Mouse (Mus musculus): Measurements from ENCODE around the gene 5730522E02Rik. TPM values are rescaled to one million over a fixed set of nuclear protein-coding genes. Genes with fewer than 3 reads are reported as not detected.
"Not testable (repeated sequence)": the region's sequence is repeated elsewhere in the genome, so short reads cannot be mapped to it uniquely, and the experiment has no call there.

The 5730522E02Rik gene
- under 1 TPM; 0.67 to 0.84 TPM for total RNA-seq (2021)

- intact Hi-C loops (cut with DNase I) = loop anchor here (10.0 kb wide), 2 partner anchors 174 to 384 kb away; partner anchors contain the start of genes Fancl, Gm6899 and Vrk2
- DNase-seq = peak in 1 of 2 experiments; percentile 32
Measured at GRCm38 (mm10) chr11:26210582-26211180, at the start of gene 5730522E02Rik. Gene 5730522E02Rik (minus strand): TSS chr11:26210763.

- intact Hi-C loops (cut with DNase I) = no loop called here
Measured at GRCm38 (mm10) chr11:26236540-26236939, 26.0 kb upstream of the 5730522E02Rik start.

GRCm38 (mm10) chr11:26229895-26230294 is 19.3 kb upstream of the 5730522E02Rik start:
- intact Hi-C loops (cut with DNase I) = no loop called here
- no peak for DNase-seq

More at GRCm38 (mm10) chr11:26236540-26236939, 26.0 kb upstream of the 5730522E02Rik start:
- no peak for DNase-seq

GRCm38 (mm10) chr11:26213643-26214042 is 3.1 kb upstream of the 5730522E02Rik start:
- intact Hi-C loops (cut with DNase I) = loop anchor here (10.0 kb wide), 2 partner anchors 171 to 381 kb away; partner anchors contain the start of genes Fancl, Gm6899 and Vrk2
- not testable (repeated sequence) for DNase-seq

- peak; percentile 70 to 73 for DNase-seq
- intact Hi-C loops (cut with DNase I) = loop anchor here (10.0 kb wide), 2 partner anchors 175 to 385 kb away; partner anchors contain the start of genes Fancl, Gm6899 and Vrk2
Measured at GRCm38 (mm10) chr11:26209811-26210581, 567 bp downstream of the 5730522E02Rik start.

GRCm38 (mm10) chr11:26203466-26203865 is 7.1 kb downstream of the 5730522E02Rik start:
- no peak for DNase-seq
- intact Hi-C loops (cut with DNase I) = loop anchor here (2.0 to 5.0 kb wide), 2 partner anchors 289 to 581 kb away; no protein-coding TSS in a partner anchor

GRCm38 (mm10) chr11:26202842-26203241 is 7.7 kb downstream of the 5730522E02Rik start:
- intact Hi-C loops (cut with DNase I) = loop anchor here (2.0 to 5.0 kb wide), 2 partner anchors 289 to 582 kb away; no protein-coding TSS in a partner anchor
- DNase-seq = no peak

GRCm38 (mm10) chr11:26201778-26202097 is 8.8 kb downstream of the 5730522E02Rik start:
- no peak for DNase-seq
- intact Hi-C loops (cut with DNase I) = loop anchor here (2.0 to 5.0 kb wide), 3 partner anchors 291 to 759 kb away; no protein-coding TSS in a partner anchor

- intact Hi-C loops (cut with DNase I) = loop anchor here (2.0 to 5.0 kb wide), 2 partner anchors 291 to 760 kb away; no protein-coding TSS in a partner anchor
- DNase-seq = peak; percentile 49 to 66
Measured at GRCm38 (mm10) chr11:26200970-26201777, 9.4 kb downstream of the 5730522E02Rik start.

GRCm38 (mm10) chr11:26195468-26195867 is 15.1 kb downstream of the 5730522E02Rik start:
- no peak for DNase-seq
- intact Hi-C loops (cut with DNase I) = no loop called here

- no peak for DNase-seq
- intact Hi-C loops (cut with DNase I) = no loop called here
Measured at GRCm38 (mm10) chr11:26187231-26187967, 23.2 kb downstream of the 5730522E02Rik start.

- intact Hi-C loops (cut with DNase I) = no loop called here
- DNase-seq = no peak
Measured at GRCm38 (mm10) chr11:26170572-26170971, 40.0 kb downstream of the 5730522E02Rik start.

- DNase-seq = no peak
- intact Hi-C loops (cut with DNase I) = no loop called here
Measured at GRCm38 (mm10) chr11:26167609-26167971, 43.0 kb downstream of the 5730522E02Rik start.

- DNase-seq = no peak
- intact Hi-C loops (cut with DNase I) = no loop called here
Measured at GRCm38 (mm10) chr11:26166966-26167608, 43.5 kb downstream of the 5730522E02Rik start.

- no peak for DNase-seq
- intact Hi-C loops (cut with DNase I) = no loop called here
Measured at GRCm38 (mm10) chr11:26164651-26165259, 45.8 kb downstream of the 5730522E02Rik start.

GRCm38 (mm10) chr11:26161354-26161753 is 49.2 kb downstream of the 5730522E02Rik start:
- intact Hi-C loops (cut with DNase I) = no loop called here
- DNase-seq = no peak

GRCm38 (mm10) chr11:26159033-26159432 is 51.5 kb downstream of the 5730522E02Rik start:
- intact Hi-C loops (cut with DNase I) = no loop called here
- DNase-seq = no peak

- intact Hi-C loops (cut with DNase I) = no loop called here
- DNase-seq = no peak
Measured at GRCm38 (mm10) chr11:26140024-26140423, 70.5 kb downstream of the 5730522E02Rik start.

- intact Hi-C loops (cut with DNase I) = no loop called here
- DNase-seq = no peak
Measured at GRCm38 (mm10) chr11:26138013-26138412, 72.5 kb downstream of the 5730522E02Rik start.
